Mouse (Mus musculus) liver, embryonic 14.5 days (tissue): ENCODE data around the gene Rab19.

Source experiments
- CTCF ChIP-seq: IDR thresholded peaks from 2 replicates; pipeline ENCODE4 v1.5.1; 2016; ENCODE audit warnings: antibody characterized with exemption, low read depth, control low read depth
- EP300 ChIP-seq: IDR thresholded peaks from 2 replicates; pipeline ENCODE4 v1.6.1; 2016; ENCODE audit warnings: antibody characterized with exemption, low read depth

GRCm38 (mm10) chr6:39419386-39419850, 38.4 kb downstream of the Rab19 start:
- no peak for TF ChIP-seq EP300
- no peak for TF ChIP-seq CTCF
